Mouse (Mus musculus) megakaryocyte, adult 5-6 weeks (primary cell): ENCODE measurements around the gene Cacng1. TPM values are rescaled to one million over a fixed set of nuclear protein-coding genes. Genes with fewer than 3 reads are reported as not detected.

ENCODE experiments used
- ATAC-seq: 2 replicates; pipeline ENCODE4 v1.8.0; 2016; ENCODE audit warnings: mild to moderate bottlenecking, inconsistent platforms; ENCODE audit not compliant: poor library complexity, severe bottlenecking
- total RNA-seq, 2 experiments: library from RNA; stranded (forward) in 1 of 2; stranded (reverse) in 1 of 2; fragments of 153-499, 151-499 nt in 1 of 2; fragments of 221-1000, 200-1000 nt in 1 of 2; gene quantifications; 2 replicates each; pipeline versions ENCODE4 v1.2.3 to v1.2.4; 2015 to 2017

The Cacng1 gene
- total RNA-seq (2015) (not detected in 2 replicates), total RNA-seq (2017) (not detected in 2 replicates)

GRCm38 (mm10) chr11:107716332-107716938 lies at the start of gene Cacng1:
Cacng1 (minus strand) TSS chr11:107716522.
- no peak for ATAC-seq

DNA sequence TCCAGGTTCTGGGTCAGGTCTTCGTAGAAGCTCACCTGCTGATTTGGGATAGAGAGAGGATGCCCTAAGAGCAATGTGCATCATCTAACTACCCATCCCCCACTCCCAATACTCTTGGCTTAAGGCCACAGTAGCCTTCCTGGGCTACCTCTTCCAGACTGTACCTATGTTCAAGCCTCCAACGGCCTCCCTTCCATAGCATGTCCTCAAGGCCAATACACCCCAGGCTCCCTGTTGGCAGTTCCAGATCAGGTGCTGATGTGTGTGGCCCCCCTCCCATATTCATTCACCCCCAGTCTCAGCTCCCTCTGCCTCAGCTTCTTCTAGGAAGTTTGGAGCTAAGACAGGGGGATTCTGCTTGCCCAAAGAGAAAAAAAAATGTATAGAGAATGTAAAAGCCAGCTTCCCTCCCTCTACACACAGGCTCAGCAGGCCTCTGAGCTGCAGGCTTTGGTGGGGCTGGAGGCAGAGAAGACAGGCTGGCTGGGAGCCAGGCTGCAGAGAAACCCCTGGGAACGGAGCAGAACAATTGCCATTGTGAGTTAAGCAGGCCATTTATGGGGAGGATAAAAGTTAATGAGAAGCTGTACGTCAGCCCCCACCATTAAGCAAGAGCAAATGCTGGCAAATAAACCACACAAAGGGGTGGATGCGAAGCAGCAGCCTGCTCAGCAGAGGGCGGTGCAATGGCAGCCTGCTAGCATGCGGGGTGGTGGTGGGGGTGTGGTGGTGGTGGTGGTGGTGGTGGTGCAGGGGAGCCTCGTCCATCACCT lies 46.6 kb upstream of the Cacng1 start:
- ATAC-seq: no peak

- no peak for ATAC-seq
Observed at GRCm38 (mm10) chr11:107761790-107762500, 45.6 kb upstream of the Cacng1 start.

- ATAC-seq: no peak
Observed at GRCm38 (mm10) chr11:107760001-107760400, 43.7 kb upstream of the Cacng1 start.

GRCm38 (mm10) chr11:107759516-107759915 lies 43.2 kb upstream of the Cacng1 start:
- ATAC-seq: no peak

- no peak for ATAC-seq
Observed at GRCm38 (mm10) chr11:107749114-107749513, 32.8 kb upstream of the Cacng1 start.

- ATAC-seq: no peak
Observed at GRCm38 (mm10) chr11:107748243-107749035, 32.1 kb upstream of the Cacng1 start.

DNA sequence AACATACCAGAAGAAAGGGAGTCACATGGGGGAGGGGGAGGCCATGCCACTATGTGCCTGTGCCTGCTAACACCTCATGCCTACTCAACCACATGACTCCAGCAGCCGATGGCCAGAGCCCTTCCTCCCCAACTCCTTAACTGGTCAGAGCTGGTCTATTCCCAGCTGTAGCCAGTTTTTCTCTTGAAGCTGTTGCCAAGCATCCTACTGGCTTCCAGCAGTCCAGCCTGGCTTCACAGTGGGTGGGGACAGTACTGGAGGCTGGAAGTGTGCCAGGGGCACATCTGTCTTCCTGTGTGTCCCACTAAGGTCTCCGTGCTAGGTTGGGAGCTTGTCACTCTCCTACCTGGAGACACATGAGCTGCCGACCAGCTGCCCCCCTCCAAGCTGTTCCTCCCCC lies 26.8 kb upstream of the Cacng1 start:
- ATAC-seq: no peak

GRCm38 (mm10) chr11:107738418-107739099 lies 22.2 kb upstream of the Cacng1 start:
- ATAC-seq: no peak

- ATAC-seq: no peak
Observed at GRCm38 (mm10) chr11:107737886-107738285, 21.6 kb upstream of the Cacng1 start.

GRCm38 (mm10) chr11:107734133-107734532 lies 17.8 kb upstream of the Cacng1 start:
- ATAC-seq: no peak

- ATAC-seq: no peak
Observed at GRCm38 (mm10) chr11:107731498-107731897, 15.2 kb upstream of the Cacng1 start.

GRCm38 (mm10) chr11:107730940-107731339 lies 14.6 kb upstream of the Cacng1 start:
- ATAC-seq: no peak

DNA sequence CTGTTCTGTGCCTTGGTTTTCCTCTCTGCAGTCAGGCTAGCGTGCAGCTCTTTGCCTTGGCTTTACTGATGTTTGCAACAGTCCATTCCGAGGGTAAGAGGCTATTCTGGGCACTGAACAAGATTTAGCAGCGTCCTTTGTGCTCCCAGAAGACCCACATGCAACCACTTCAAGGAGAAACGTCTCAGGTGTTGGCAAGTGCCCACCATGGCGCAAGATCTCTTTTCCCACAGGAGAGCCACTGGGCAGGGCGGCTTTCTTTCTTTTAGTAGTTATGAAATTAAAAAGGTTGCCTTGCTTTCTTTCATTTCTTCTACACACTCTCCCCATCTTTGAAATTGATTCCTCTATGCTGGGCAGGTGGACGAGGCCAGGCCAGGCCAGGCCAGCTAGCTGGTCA lies 12.8 kb upstream of the Cacng1 start:
- no peak for ATAC-seq

DNA sequence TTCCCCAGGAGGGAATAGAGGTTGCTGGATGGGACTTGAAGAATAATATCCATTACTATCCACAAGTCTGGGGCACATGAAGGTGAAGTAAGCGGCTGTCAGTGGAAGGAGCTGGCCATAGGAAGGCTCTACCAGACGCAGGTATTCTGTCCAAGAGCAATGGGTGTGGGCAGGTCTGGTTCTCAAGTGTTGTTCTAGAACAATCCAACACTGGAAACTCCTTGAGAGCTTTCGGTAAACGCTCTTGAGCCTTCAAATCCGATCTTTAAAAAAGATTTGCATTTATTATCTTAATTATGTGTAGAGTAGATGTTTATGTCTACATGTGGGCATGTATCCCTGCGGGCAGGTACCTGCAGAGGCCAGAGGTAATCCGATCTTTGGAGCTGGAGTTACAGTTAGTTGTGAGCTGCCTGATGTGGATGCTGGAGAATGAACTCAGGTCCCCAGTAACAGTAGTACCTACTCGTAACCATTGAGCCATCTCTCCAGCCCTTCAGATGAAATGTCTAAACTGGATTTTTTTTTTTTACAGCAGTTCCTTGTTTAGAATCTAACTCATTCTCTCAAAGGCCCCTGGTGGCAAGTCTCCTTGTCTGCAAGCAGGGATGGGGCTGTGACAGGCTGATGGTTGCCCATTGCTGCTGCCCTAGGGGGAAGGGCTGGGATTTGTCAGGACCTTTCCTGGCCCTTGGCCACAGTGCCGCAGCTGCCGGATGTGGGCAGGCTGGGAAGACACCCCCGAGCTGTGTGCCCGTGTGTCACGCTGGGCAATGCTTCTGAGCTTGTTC lies 11.9 kb upstream of the Cacng1 start:
- no peak for ATAC-seq

- ATAC-seq: no peak
Observed at GRCm38 (mm10) chr11:107724603-107725002, 8.3 kb upstream of the Cacng1 start.

DNA sequence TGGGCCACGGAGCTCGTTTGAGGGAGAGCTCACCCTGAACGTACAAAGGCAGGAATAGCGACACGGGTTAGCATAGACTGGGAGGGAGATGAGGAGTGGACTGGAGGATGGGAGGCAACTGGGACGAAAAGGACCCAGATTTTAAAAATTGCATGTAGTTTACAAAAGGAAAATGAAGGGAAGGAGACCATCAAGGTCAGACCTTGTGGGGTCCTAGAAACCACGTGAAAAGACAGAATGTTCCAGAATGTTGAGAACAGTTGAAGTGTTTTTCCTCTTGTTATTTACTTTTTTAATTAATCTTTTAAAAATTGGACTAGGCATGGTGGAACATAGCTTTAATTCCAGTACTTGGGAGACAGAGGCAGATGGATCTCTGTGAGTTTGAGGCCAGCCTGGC lies 4.7 kb upstream of the Cacng1 start:
- no peak for ATAC-seq

DNA sequence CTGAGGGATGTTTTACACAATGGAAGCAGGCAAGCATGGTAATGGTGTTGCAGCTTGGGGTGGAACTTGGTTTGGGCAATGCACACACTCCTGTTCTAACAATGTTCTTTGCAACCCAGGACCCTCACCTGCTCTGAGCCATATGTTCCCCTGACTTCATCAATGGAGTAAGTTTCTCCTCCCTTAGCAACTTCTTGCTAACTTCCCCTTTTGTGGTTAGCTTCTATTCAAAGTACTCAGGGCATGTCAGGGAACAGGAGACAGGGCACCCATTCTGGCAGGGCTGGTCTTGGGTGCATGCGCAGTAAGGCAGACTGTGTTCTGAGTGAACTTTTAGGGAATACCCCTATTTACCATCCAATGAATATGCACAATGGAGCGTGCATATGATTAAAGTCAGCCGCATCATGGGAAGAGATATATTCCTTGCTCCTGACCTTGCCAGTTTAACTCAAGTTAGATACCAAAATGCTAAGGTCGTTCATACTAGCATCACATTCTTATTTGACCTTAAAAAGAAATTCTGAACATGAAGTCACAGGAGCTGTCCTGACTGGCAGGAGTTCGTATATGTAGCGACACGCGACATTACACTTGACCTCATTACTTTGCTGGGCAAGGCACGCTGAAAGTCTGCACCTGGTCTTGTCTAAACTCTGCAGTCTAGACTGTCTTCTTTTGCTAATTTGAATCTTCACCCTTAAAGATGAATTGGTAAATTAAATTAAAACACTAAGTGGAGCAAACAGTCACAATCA lies 4.1 kb upstream of the Cacng1 start:
- ATAC-seq: peak; percentile 72

- no peak for ATAC-seq
Observed at GRCm38 (mm10) chr11:107714368-107714767, 2.0 kb downstream of the Cacng1 start.
